Mouse (Mus musculus): ENCODE measurements around the gene Nsmce3. TPM values are rescaled to one million over a fixed set of nuclear protein-coding genes. Genes with fewer than 3 reads are reported as not detected.

Gene Nsmce3
- polyA plus RNA-seq, 1 experiment, result 3.3 TPM

DNA sequence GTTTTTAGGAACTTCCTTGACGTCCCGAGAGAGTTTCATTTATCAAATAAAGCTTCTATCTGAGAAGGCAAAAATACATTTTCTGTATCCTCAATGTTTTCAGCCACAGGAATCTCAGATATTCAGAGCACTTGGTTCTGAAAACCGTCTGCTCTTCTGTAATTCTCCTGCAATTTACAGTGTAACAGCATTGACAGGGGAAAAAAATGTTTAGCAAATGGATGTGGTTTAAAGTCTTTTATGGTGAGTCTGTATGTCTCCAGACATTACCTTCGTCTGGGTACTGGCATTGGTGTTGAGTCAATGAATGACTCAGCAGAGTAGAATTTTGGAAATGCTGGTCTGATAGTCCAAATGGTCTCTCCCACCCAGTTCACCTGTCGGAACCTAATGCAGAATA, 34.2 kb upstream of the Nsmce3 start:
- TF ChIP-seq CTCF (IDR thresholded peaks at IDR 0.05; ENCODE audit: extremely low read depth, insufficient read length, insufficient replicate concordance, low read depth, low read length) (no peak), POLR2A (IDR thresholded peaks at IDR 0.05; ENCODE audit: low read depth, low read length) (no peak)
- Histone ChIP-seq H3K36me3 (ENCODE audit: control insufficient read depth, insufficient read depth, low read length) (no peaks in the 10 kb centered on the region), H3K4me1 (ENCODE audit: control insufficient read depth, insufficient read depth, insufficient read length, low read length) (no peaks in the 10 kb centered on the region), H3K27ac (ENCODE audit: insufficient read depth, low read depth, low read length) (no peak overlapping the region), H3K27me3 (ENCODE audit: control insufficient read depth, insufficient read depth, low read length) (no peaks in the 10 kb centered on the region), H3K4me3 (ENCODE audit: low read depth, low read length) (no peak overlapping the region)
- WGBS, result 62% methylated on average over 5 of the region's 5 CpGs

DNA sequence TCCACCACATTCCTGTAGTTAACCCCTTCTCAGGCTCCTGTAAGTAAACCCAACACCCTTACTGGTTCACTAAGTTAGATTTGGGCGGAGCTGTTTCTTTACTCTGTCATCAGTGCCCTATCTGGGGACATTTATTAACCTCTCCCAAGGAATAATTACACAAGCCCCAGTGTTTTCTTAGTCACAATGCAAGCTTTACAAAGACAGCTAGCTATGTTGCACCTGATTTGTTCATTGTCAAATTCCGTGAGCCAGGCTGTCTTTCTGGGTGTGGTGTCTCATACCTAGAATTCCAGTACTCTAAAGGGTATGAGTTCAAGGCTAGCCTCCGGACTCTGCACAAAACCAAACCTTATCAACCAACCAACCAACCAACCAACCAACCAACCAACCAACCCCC, 32.7 kb upstream of the Nsmce3 start:
- TF ChIP-seq CTCF (IDR thresholded peaks at IDR 0.05; ENCODE audit: extremely low read depth, insufficient read length, insufficient replicate concordance, low read depth, low read length) (no peak), POLR2A (IDR thresholded peaks at IDR 0.05; ENCODE audit: low read depth, low read length) (no peak)
- H3K4me1 ChIP-seq (ENCODE audit: control insufficient read depth, insufficient read depth, insufficient read length, low read length), result no peaks in the 10 kb centered on the region
- H3K4me3 ChIP-seq (ENCODE audit: low read depth, low read length), result no peak overlapping the region
- WGBS, result 54% methylated on average over 3 of the region's 3 CpGs
- no peaks in the 10 kb centered on the region for H3K27me3 ChIP-seq (ENCODE audit: control insufficient read depth, insufficient read depth, low read length)
- no peak overlapping the region for H3K27ac ChIP-seq (ENCODE audit: insufficient read depth, low read depth, low read length)
- no peaks in the 10 kb centered on the region for H3K36me3 ChIP-seq (ENCODE audit: control insufficient read depth, insufficient read depth, low read length)

DNA sequence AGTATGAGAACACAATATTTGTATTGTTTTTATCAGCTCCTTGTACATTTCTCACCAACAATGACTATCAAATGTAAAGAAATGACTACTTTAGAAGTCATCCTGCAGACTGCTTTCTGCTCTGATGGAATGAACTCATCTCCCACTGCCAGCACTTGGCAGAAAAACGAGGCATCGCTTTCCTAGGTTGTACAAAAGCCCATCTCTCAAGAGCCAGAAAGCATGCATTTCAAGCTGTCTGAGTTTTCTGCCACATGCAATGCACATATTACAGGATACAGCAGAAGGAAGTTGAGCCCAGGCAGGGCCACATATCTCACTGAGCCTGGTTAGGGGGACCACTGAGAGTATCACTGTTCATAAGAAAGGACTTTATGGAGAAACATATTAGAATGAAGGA, 27.5 kb upstream of the Nsmce3 start:
- no peaks in the 10 kb centered on the region for H3K27me3 ChIP-seq (ENCODE audit: control insufficient read depth, insufficient read depth, low read length)
- no peak for TF ChIP-seq CTCF (IDR thresholded peaks at IDR 0.05; ENCODE audit: extremely low read depth, insufficient read length, insufficient replicate concordance, low read depth, low read length)
- no peak for TF ChIP-seq POLR2A (IDR thresholded peaks at IDR 0.05; ENCODE audit: low read depth, low read length)
- H3K4me3 ChIP-seq (ENCODE audit: low read depth, low read length), result no peak overlapping the region
- no peaks in the 10 kb centered on the region for H3K4me1 ChIP-seq (ENCODE audit: control insufficient read depth, insufficient read depth, insufficient read length, low read length)
- no peaks in the 10 kb centered on the region for H3K36me3 ChIP-seq (ENCODE audit: control insufficient read depth, insufficient read depth, low read length)
- 70% methylated on average over 2 of the region's 2 CpGs for WGBS
- H3K27ac ChIP-seq (ENCODE audit: insufficient read depth, low read depth, low read length), result no peak overlapping the region

DNA sequence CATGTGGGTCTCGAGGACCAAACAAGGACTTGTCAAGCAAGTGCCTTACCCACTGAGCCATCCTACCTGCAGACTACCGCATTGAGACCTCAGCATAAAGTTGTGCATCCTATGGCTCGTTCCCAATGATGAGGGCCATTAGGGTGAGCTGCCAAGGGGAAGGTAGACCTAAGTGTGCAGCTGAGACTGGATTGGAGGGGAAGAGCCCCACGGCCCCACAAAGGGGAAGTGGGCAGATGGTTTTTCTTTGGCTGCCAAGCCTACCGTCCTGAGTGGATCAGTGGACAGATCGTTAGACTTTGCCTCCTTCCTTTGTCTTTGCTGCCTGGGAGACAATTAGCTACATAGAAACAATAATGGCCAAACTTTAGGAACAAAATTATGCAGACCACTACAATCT, 23.8 kb upstream of the Nsmce3 start:
- H3K27me3 ChIP-seq (ENCODE audit: control insufficient read depth, insufficient read depth, low read length), result no peaks in the 10 kb centered on the region
- H3K4me3 ChIP-seq (ENCODE audit: low read depth, low read length), result no peak overlapping the region
- H3K27ac ChIP-seq (ENCODE audit: insufficient read depth, low read depth, low read length), result no peak overlapping the region
- no peaks in the 10 kb centered on the region for H3K36me3 ChIP-seq (ENCODE audit: control insufficient read depth, insufficient read depth, low read length)
- 74% methylated on average over 6 of the region's 6 CpGs for WGBS
- TF ChIP-seq CTCF (IDR thresholded peaks at IDR 0.05; ENCODE audit: extremely low read depth, insufficient read length, insufficient replicate concordance, low read depth, low read length), result no peak
- no peak for TF ChIP-seq POLR2A (IDR thresholded peaks at IDR 0.05; ENCODE audit: low read depth, low read length)
- no peaks in the 10 kb centered on the region for H3K4me1 ChIP-seq (ENCODE audit: control insufficient read depth, insufficient read depth, insufficient read length, low read length)

DNA sequence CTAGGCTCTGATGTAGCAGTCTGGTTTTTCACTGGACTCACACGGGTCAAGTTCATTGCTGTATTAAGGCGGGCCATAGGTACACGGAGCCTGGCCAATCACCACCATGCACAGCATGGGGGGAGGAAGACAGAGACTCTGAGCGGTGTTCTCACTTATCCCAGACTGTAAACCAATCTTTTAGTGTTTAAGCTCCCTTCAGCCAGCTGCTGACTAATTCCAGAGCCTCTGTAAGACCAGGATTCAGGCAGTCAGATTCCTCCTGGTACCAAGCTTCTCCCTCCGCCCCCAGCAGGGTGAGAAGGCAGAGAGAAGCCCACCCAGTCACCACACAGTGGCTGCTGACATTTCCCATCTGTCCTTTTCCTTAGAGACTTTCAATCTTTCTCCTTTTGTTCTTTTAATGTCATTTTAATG, 22.9 kb upstream of the Nsmce3 start:
- 39% methylated on average over 5 of the region's 5 CpGs for WGBS
- TF ChIP-seq POLR2A (IDR thresholded peaks at IDR 0.05; ENCODE audit: low read depth, low read length) (no peak), CTCF (IDR thresholded peaks at IDR 0.05; ENCODE audit: extremely low read depth, insufficient read length, insufficient replicate concordance, low read depth, low read length) (no peak)
- Histone ChIP-seq H3K36me3 (ENCODE audit: control insufficient read depth, insufficient read depth, low read length) (no peaks in the 10 kb centered on the region), H3K27ac (ENCODE audit: insufficient read depth, low read depth, low read length) (no peak overlapping the region), H3K27me3 (ENCODE audit: control insufficient read depth, insufficient read depth, low read length) (no peaks in the 10 kb centered on the region), H3K4me3 (ENCODE audit: low read depth, low read length) (no peak overlapping the region), H3K4me1 (ENCODE audit: control insufficient read depth, insufficient read depth, insufficient read length, low read length) (no peaks in the 10 kb centered on the region)

DNA sequence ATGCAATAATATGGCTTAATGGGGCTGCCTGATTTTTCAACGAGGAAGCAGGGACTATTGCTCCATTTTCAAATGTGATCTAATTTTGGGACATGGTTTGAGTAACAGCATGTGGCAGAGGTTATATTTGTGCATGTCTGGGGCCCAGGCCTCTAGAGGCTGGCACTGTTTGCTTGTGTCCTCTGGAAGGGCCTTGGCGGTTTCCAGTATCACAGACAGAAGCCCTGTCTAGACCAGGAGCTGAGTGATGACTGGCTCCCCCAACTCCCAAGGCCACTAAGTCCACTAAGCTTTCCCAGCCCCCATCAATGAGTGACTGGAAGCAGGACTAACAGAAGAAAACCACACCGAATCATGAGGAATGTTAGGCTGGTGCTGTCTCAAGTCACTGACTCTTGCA, 18.3 kb upstream of the Nsmce3 start:
- 74% methylated on average over 3 of the region's 3 CpGs for WGBS
- Histone ChIP-seq H3K27ac (ENCODE audit: insufficient read depth, low read depth, low read length) (no peak overlapping the region), H3K4me3 (ENCODE audit: low read depth, low read length) (no peak overlapping the region), H3K4me1 (ENCODE audit: control insufficient read depth, insufficient read depth, insufficient read length, low read length) (no peaks in the 10 kb centered on the region), H3K27me3 (ENCODE audit: control insufficient read depth, insufficient read depth, low read length) (no peaks in the 10 kb centered on the region), H3K36me3 (ENCODE audit: control insufficient read depth, insufficient read depth, low read length) (no peaks in the 10 kb centered on the region)
- TF ChIP-seq CTCF (IDR thresholded peaks at IDR 0.05; ENCODE audit: extremely low read depth, insufficient read length, insufficient replicate concordance, low read depth, low read length) (no peak), POLR2A (IDR thresholded peaks at IDR 0.05; ENCODE audit: low read depth, low read length) (no peak)

DNA sequence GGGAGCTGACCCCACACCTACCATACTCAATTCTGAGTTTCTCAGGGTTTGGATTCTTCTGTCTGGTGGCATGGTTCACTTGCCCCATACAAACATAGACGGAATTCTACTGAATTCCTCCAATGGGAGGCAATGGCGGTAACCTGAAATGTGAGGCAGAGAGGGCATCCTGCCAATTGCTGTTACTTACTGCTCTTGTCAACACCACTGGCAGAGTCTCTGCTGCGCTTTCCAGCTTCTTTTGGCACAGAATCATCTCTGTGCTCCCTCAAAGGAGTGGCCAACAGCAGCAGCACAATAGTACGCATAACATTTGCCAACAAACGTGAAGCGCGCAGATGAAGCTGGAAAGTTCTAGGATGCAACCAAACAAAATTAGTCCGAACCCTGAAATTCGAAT, 17.1 kb upstream of the Nsmce3 start:
- Histone ChIP-seq H3K36me3 (ENCODE audit: control insufficient read depth, insufficient read depth, low read length) (no peaks in the 10 kb centered on the region), H3K27me3 (ENCODE audit: control insufficient read depth, insufficient read depth, low read length) (no peaks in the 10 kb centered on the region), H3K27ac (ENCODE audit: insufficient read depth, low read depth, low read length) (no peak overlapping the region), H3K4me3 (ENCODE audit: low read depth, low read length) (no peak overlapping the region), H3K4me1 (ENCODE audit: control insufficient read depth, insufficient read depth, insufficient read length, low read length) (no peaks in the 10 kb centered on the region)
- TF ChIP-seq CTCF (IDR thresholded peaks at IDR 0.05; ENCODE audit: extremely low read depth, insufficient read length, insufficient replicate concordance, low read depth, low read length) (no peak), POLR2A (IDR thresholded peaks at IDR 0.05; ENCODE audit: low read depth, low read length) (no peak)
- WGBS, result 81% methylated on average over 9 of the region's 9 CpGs

Data from small intestine, adult 2 months (tissue).